Mouse (Mus musculus) erythroblast, embryonic 14.5 days (primary cell): ENCODE measurements around the gene Zdhhc3.

ENCODE experiments used
- GATA1 ChIP-seq: IDR thresholded peaks from 2 replicates; pipeline ENCODE4 v1.6.1; 2012; ENCODE audit warnings: low read length, inconsistent platforms, mixed read lengths
- TAL1 ChIP-seq: IDR thresholded peaks from 3 replicates; pipeline ENCODE4 v1.6.1; 2012; ENCODE audit warnings: low read length, inconsistent platforms, mixed read lengths

GRCm38 (mm10) chr9:123138891-123139474, 26.0 kb upstream of the Zdhhc3 start:
- TF ChIP-seq GATA1 (no peak), TAL1 (no peak)
